Mouse (Mus musculus): Measurements from ENCODE around the gene Kank1.

DNA sequence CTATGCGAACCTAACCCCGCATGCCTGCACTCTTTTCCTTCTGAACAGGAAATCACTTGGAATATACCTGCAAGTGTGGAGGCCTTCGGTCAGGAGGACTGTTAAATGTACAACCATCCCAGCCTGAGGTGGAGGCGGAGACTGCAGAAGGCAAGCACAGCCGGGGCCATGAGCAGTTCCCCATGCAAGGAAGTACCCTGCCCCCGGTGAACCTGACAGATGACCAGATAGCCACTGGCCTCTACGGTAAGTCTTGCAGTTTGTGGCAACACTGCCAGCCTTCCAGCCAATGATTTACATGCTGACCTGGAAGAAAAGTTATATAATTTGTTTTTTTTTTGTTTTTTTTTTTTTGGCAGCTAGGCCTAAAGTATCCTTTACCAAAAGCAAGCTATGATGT, 185.3 kb downstream of the Kank1 start:
- TF ChIP-seq CTCF (IDR thresholded peaks at IDR 0.05; ENCODE audit: insufficient read depth, low read depth, low read length) (no peak), POLR2A (IDR thresholded peaks at IDR 0.05; ENCODE audit: insufficient read depth, low read depth, low read length) (no peak)

Measured in olfactory bulb, adult 2 months (tissue).